Mouse (Mus musculus) ES-Bruce4 (cell line): ENCODE measurements around the gene Prr13.

Experiments
- CTCF ChIP-seq: IDR thresholded peaks from one replicate; pipeline ENCODE4 v1.8.1; 2011; ENCODE audit warnings: low read depth, low read length
- POLR2A ChIP-seq: IDR thresholded peaks from one replicate; pipeline ENCODE4 v1.8.1; 2011; ENCODE audit warnings: low read length; ENCODE audit not compliant: insufficient read depth

DNA sequence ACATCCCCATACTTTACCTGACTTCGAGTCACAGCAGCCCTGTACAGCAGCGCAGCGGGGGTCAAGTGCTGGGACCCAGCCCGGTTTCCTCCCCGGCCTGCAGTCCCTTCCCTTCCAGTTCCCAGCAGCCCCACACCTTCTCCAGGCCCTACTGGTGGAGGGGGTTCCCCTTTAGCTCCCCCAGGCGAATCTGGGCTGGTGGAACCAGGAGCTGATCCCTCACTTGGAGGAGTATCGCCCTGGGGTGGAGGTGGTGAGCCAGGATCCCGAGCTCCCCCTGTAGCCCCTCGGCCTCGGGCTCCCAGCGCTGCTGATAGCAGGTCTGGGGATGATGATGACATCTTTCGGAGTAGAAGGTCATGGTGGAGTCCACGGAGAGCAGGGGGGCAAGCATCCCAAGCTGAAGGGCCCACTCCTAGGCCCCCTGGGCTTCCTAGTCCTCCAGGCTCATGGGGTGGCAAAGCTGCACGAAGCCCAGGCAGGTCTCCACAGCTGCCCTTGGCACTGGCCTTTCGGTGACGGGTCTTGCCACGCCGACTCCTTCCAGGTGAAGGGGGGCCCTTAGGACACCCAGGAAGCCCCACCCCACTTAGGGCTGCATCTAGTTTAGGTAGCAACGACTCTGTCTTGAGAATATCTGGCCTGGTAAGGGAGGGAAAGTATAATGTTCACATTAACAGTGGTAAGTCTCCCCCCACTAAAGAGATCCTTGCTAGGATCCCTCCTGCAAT, 42.4 kb downstream of the Prr13 start:
- TF ChIP-seq POLR2A (no peak), CTCF (no peak)
